Mouse (Mus musculus) kidney, postnatal 36 days (tissue): ENCODE results near the gene Il17f.
A peak's percentile ranks its signal among the peaks of the same experiment; 100 is the strongest.
"Not testable (repeated sequence)": the region's sequence is repeated elsewhere in the genome, so short reads cannot be mapped to it uniquely, and the experiment has no call there.

ENCODE experiments used
- DNase-seq, 2 experiments: peaks; one replicate each; pipeline ENCODE4 v3.0.0; 2021 to 2022; ENCODE audit warnings: mixed read lengths in 2 of 2

Gene Il17f

GRCm38 (mm10) chr1:20778366-20778765 lies 12.1 kb downstream of the Il17f start:
- DNase-seq, result no peak

- DNase-seq, result not testable (repeated sequence)
Measured at GRCm38 (mm10) chr1:20774026-20774730, 16.2 kb downstream of the Il17f start.

- no peak for DNase-seq
Measured at GRCm38 (mm10) chr1:20766526-20766925, 23.9 kb downstream of the Il17f start.

- DNase-seq, result no peak
Measured at GRCm38 (mm10) chr1:20761411-20761810, 29.0 kb downstream of the Il17f start.

GRCm38 (mm10) chr1:20760331-20760730 lies 30.1 kb downstream of the Il17f start:
- no peak for DNase-seq

- no peak for DNase-seq
Measured at GRCm38 (mm10) chr1:20759799-20760198, 30.6 kb downstream of the Il17f start.

GRCm38 (mm10) chr1:20757586-20757985 lies 32.8 kb downstream of the Il17f start:
- DNase-seq, result no peak

GRCm38 (mm10) chr1:20754439-20754838 lies 36.0 kb downstream of the Il17f start:
- no peak for DNase-seq

- DNase-seq, result no peak
Measured at GRCm38 (mm10) chr1:20740496-20740998, 49.9 kb downstream of the Il17f start.

- peak; percentile 19 to 38 for DNase-seq
Measured at GRCm38 (mm10) chr1:20738483-20738882, 51.9 kb downstream of the Il17f start.

- DNase-seq, result no peak
Measured at GRCm38 (mm10) chr1:20736572-20736971, 53.8 kb downstream of the Il17f start.

- no peak for DNase-seq
Measured at GRCm38 (mm10) chr1:20730903-20731302, 59.5 kb downstream of the Il17f start, which contains the start of gene Il17a. Il17a (plus strand) TSS chr1:20730905.
